Mouse (Mus musculus) liver, adult 2 months (tissue): Measurements from ENCODE around the gene Gm42420.

ENCODE experiments used
- CTCF ChIP-seq: fragments of 200-500 bp; IDR thresholded peaks from 2 replicates; pipeline ENCODE4 v1.5.1; 2011; ENCODE audit warnings: low read depth, low read length, control low read depth
- POLR2A ChIP-seq: fragments of 200-500 bp; IDR thresholded peaks from 2 replicates; pipeline ENCODE4 v1.6.1; 2011; ENCODE audit warnings: low read length, control low read depth; ENCODE audit not compliant: insufficient read depth; ENCODE audit errors: extremely low read depth

DNA sequence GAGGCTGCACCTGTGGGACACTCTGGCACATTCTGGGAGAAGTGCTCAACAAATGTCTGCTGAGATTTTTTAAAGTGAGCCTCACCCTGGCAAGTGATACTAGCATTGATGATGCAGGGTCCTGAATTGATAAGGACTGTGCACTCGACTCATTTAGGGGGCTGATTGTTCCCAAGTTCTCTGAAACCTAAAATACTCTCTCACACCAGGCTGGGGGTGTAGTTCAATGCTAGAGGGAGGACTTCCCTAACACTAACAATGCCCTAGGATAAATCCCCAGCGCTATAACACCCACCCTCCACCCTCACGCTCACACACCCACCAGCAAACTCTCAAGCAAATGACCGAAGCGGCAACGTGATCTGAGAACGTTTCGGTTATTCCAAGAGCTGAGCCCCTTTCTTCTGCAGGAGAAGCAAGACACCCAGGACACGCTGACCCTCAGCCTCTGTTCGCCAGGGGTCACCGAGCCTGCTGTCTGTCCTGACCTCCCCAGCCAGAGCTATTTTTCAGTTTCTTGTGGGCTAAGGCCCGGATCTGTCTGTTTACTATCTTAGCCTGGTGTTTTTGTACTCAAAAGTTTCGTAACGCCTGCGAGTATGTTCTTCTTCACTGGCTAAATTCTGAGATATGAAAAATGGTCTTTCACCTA, 41.7 kb upstream of the Gm42420 start:
- TF ChIP-seq CTCF (no peak), POLR2A (no peak)
